ENCODE assay signal across 8 mouse cellular contexts in genomic region chr10:4107661-4108338, GRCm38 (mm10).
A peak's percentile ranks its signal among the peaks of the same experiment; 100 is the strongest.
DNase-seq lines count a peak whose midpoint lies in the region; ATAC-seq and TF ChIP-seq lines count a peak whose summit lies in the region.

No protein-coding gene starts in this region.

- H3K9ac ChIP-seq in heart, postnatal 0 days (replicated peaks; ENCODE audit: low read depth, low read length) = no peak overlapping the region

- peak; percentile 73 for DNase-seq in MN1 (ENCODE audit: low spot score)
- peak; percentile 91 for DNase-seq in heart, postnatal 0 days (ENCODE audit: low spot score)
- peak; percentile 63 to 87 for DNase-seq in kidney, postnatal 25 days
- DNase-seq in frontal cortex, postnatal 36 days (ENCODE audit: low spot score in 2 of 2) = no peak
- DNase-seq in cerebellum, postnatal 36 days = no peak
- no peak for DNase-seq in urinary bladder, postnatal 4 days (ENCODE audit: low spot score in 2 of 2)

- H3K4me3 ChIP-seq in heart, postnatal 0 days (ENCODE audit: low read depth, low read length) = no peak overlapping the region

- WGBS in heart, postnatal 0 days = 17% methylated on average over 7 of the region's 7 CpGs

- peak; percentile 96 for ATAC-seq in common myeloid progenitor, adult 5-6 weeks (replicated peaks; ENCODE audit: low read depth, poor library complexity, severe bottlenecking)
- peak; percentile 92 for ATAC-seq in heart, postnatal 0 days (ENCODE audit: insufficient read depth, low read depth)
- peak; percentile 91 for ATAC-seq in megakaryocyte progenitor cell, adult 5-6 weeks (replicated peaks; ENCODE audit: poor library complexity)

- no peaks in the 10 kb centered on the region for H3K27me3 ChIP-seq in heart, postnatal 0 days (ENCODE audit: control insufficient read depth, insufficient read depth, low read length)

- no peaks in the 10 kb centered on the region for H3K9me3 ChIP-seq in heart, postnatal 0 days (replicated peaks; ENCODE audit: control insufficient read depth, low read length)

- peak; percentile 94 for TF ChIP-seq EP300 in heart, postnatal 0 days (IDR thresholded peaks at IDR 0.05; ENCODE audit: low read depth)

- TF ChIP-seq CTCF in heart, postnatal 0 days (IDR thresholded peaks at IDR 0.05; ENCODE audit: low read depth) = peak; percentile 38; the same call in 1 of the 2 replicates

- H3K4me2 ChIP-seq in heart, postnatal 0 days (ENCODE audit: low read depth, low read length) = no peak overlapping the region

- H3K36me3 ChIP-seq in heart, postnatal 0 days (replicated peaks; ENCODE audit: control insufficient read depth, insufficient read depth, low read length) = no peaks in the 10 kb centered on the region

- H3K27ac ChIP-seq in heart, postnatal 0 days (ENCODE audit: low read depth) = peak overlapping the region; percentile 80

- peaks cover 24% of the 10 kb centered on the region for H3K4me1 ChIP-seq in heart, postnatal 0 days (ENCODE audit: control insufficient read depth, insufficient read depth)

Comparison
In these comparisons a context has a peak if more than half of its experiments do, and no peak if none do; other contexts are left out.
1. DNase-seq: peak in MN1 (single experiment), heart, postnatal 0 days (single experiment) and kidney, postnatal 25 days (2 of 2); none in frontal cortex, postnatal 36 days (0 of 2), cerebellum, postnatal 36 days (0 of 2) and urinary bladder, postnatal 4 days (0 of 2).
2. Peak in every context shown above with its lines, with median percentiles within 50 percentile points of each other: ATAC-seq.